Mouse (Mus musculus) cerebellum, adult 11-12 months (tissue): ENCODE results near the gene Gabrd.

Experiments
- DNase-seq: peaks from one replicate; pipeline ENCODE4 v3.0.0; 2022

Gabrd gene

DNA sequence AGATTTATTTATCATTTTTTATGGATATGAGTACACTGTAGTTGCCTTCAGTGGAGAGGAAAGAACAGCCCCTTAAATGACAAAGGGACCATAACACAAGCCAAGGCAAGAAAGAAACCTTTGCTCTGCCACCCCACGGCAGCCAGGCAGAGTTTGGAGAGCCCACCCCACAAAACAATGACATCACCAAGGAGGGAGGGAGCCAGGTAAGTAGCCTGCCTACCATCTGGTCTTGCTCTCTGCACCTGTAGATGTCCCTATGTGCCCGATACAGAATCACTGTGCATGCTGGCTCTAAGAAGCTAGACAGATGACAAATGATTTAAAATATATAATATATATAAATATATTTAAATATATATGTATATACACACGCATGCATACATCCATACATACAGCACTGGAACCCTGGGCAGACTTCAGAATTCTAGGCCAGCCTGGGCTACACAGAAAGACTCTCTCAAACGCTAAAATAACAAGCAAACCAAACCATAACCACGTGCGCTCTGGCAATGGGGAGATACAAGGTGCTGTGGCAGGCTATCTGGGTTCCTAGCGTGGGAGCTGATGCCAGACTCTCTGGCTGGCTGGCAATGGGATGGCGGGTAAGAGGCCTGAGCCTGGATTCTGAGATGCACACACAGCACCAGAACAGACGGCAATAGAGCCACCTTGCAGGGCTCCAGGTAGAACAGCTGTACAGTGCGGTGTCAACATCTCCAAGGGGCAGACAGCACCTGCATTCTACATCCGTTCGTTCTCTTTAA is 61.4 kb downstream of the Gabrd start:
- peak; percentile 55 for DNase-seq
